Mouse (Mus musculus): Measurements from ENCODE around the gene Efr3b. TPM values are rescaled to one million over a fixed set of nuclear protein-coding genes. Genes with fewer than 3 reads are reported as not detected.

The Efr3b gene
- polyA plus RNA-seq, 1 experiment from 2014 or later = 8.4 TPM

Other genes starting within 250 kb of the Efr3b start
- 221 and 298 TPM in 2 replicates for gene Dnmt3a, start 232.9 kb downstream of the Efr3b start, polyA plus RNA-seq (2016; fragmentation: Nextera tagmentation; extraction: Ambion mirVana)
- 4.0 and 4.5 TPM in 2 replicates for gene Pomc, start 84.0 kb downstream of the Efr3b start, polyA plus RNA-seq (2016; fragmentation: Nextera tagmentation; extraction: Ambion mirVana)
- gene Dnajc27, start 43.7 kb upstream of the Efr3b start, polyA plus RNA-seq (2016; fragmentation: Nextera tagmentation; extraction: Ambion mirVana) = 9.5 and 11.7 TPM in 2 replicates
- 8.1 and 8.4 TPM in 2 replicates for gene Adcy3, start 94.2 kb upstream of the Efr3b start, polyA plus RNA-seq (2016; fragmentation: Nextera tagmentation; extraction: Ambion mirVana)
- 5.9 and 6.0 TPM in 2 replicates for gene Ptrhd1, start 195.1 kb upstream of the Efr3b start, polyA plus RNA-seq (2016; fragmentation: Nextera tagmentation; extraction: Ambion mirVana)
- gene Cenpo, start 195.4 kb upstream of the Efr3b start, polyA plus RNA-seq (2016; fragmentation: Nextera tagmentation; extraction: Ambion mirVana) = 20.9 and 22.0 TPM in 2 replicates

Data from limb, embryonic 10.5 days (tissue).